Mouse (Mus musculus): ENCODE measurements around the gene Slc6a9. TPM values are rescaled to one million over a fixed set of nuclear protein-coding genes. Genes with fewer than 3 reads are reported as not detected.
A peak's percentile ranks its signal among the peaks of the same experiment; 100 is the strongest.

Slc6a9 gene
- polyA plus RNA-seq, 1 experiment, result 45.8 TPM

- TF ChIP-seq POLR2A (IDR thresholded peaks at IDR 0.05; ENCODE audit: borderline replicate concordance, extremely low read depth, insufficient read depth, insufficient read length, poor library complexity, severe bottlenecking) (no peak), CTCF (IDR thresholded peaks at IDR 0.05; ENCODE audit: borderline replicate concordance, extremely low read depth, insufficient read depth, insufficient read length) (peak; percentile 87)
- peak; percentile 76 for DNase-seq (ENCODE audit: low read depth)
Measured at GRCm38 (mm10) chr4:117829260-117830123, 4.8 kb upstream of the Slc6a9 start.

GRCm38 (mm10) chr4:117830124-117830551 is 4.2 kb upstream of the Slc6a9 start:
- TF ChIP-seq POLR2A (IDR thresholded peaks at IDR 0.05; ENCODE audit: borderline replicate concordance, extremely low read depth, insufficient read depth, insufficient read length, poor library complexity, severe bottlenecking), result no peak
- TF ChIP-seq CTCF (IDR thresholded peaks at IDR 0.05; ENCODE audit: borderline replicate concordance, extremely low read depth, insufficient read depth, insufficient read length), result no peak
- DNase-seq (ENCODE audit: low read depth), result peak; percentile 43

GRCm38 (mm10) chr4:117830801-117831200 is 3.5 kb upstream of the Slc6a9 start:
- DNase-seq (ENCODE audit: low read depth), result no peak
- no peak for TF ChIP-seq CTCF (IDR thresholded peaks at IDR 0.05; ENCODE audit: borderline replicate concordance, extremely low read depth, insufficient read depth, insufficient read length)
- TF ChIP-seq POLR2A (IDR thresholded peaks at IDR 0.05; ENCODE audit: borderline replicate concordance, extremely low read depth, insufficient read depth, insufficient read length, poor library complexity, severe bottlenecking), result no peak

GRCm38 (mm10) chr4:117831499-117831898 is 2.8 kb upstream of the Slc6a9 start:
- no peak for DNase-seq (ENCODE audit: low read depth)
- no peak for TF ChIP-seq POLR2A (IDR thresholded peaks at IDR 0.05; ENCODE audit: borderline replicate concordance, extremely low read depth, insufficient read depth, insufficient read length, poor library complexity, severe bottlenecking)
- no peak for TF ChIP-seq CTCF (IDR thresholded peaks at IDR 0.05; ENCODE audit: borderline replicate concordance, extremely low read depth, insufficient read depth, insufficient read length)

- no peak for DNase-seq (ENCODE audit: low read depth)
- TF ChIP-seq CTCF (IDR thresholded peaks at IDR 0.05; ENCODE audit: borderline replicate concordance, extremely low read depth, insufficient read depth, insufficient read length) (no peak), POLR2A (IDR thresholded peaks at IDR 0.05; ENCODE audit: borderline replicate concordance, extremely low read depth, insufficient read depth, insufficient read length, poor library complexity, severe bottlenecking) (no peak)
Measured at GRCm38 (mm10) chr4:117831920-117832691, 2.2 kb upstream of the Slc6a9 start.

- DNase-seq (ENCODE audit: low read depth), result peak; percentile 90
- TF ChIP-seq CTCF (IDR thresholded peaks at IDR 0.05; ENCODE audit: borderline replicate concordance, extremely low read depth, insufficient read depth, insufficient read length), result peak; percentile 18; the same call in 1 of the 2 replicates
- TF ChIP-seq POLR2A (IDR thresholded peaks at IDR 0.05; ENCODE audit: borderline replicate concordance, extremely low read depth, insufficient read depth, insufficient read length, poor library complexity, severe bottlenecking), result no peak
Measured at GRCm38 (mm10) chr4:117834845-117835530, 682 bp downstream of the Slc6a9 start.

- peak; percentile 56 for DNase-seq (ENCODE audit: low read depth)
- no peak for TF ChIP-seq CTCF (IDR thresholded peaks at IDR 0.05; ENCODE audit: borderline replicate concordance, extremely low read depth, insufficient read depth, insufficient read length)
- peak; percentile 23; the same call in 1 of the 2 replicates for TF ChIP-seq POLR2A (IDR thresholded peaks at IDR 0.05; ENCODE audit: borderline replicate concordance, extremely low read depth, insufficient read depth, insufficient read length, poor library complexity, severe bottlenecking)
Measured at GRCm38 (mm10) chr4:117835531-117836111, 1.3 kb downstream of the Slc6a9 start.

GRCm38 (mm10) chr4:117836204-117836767 is 2.0 kb downstream of the Slc6a9 start:
- peak; percentile 94 for DNase-seq (ENCODE audit: low read depth)
- TF ChIP-seq POLR2A (IDR thresholded peaks at IDR 0.05; ENCODE audit: borderline replicate concordance, extremely low read depth, insufficient read depth, insufficient read length, poor library complexity, severe bottlenecking), result 0 out of 2 replicates have a peak, but pooled peaks have one; percentile 41
- no peak for TF ChIP-seq CTCF (IDR thresholded peaks at IDR 0.05; ENCODE audit: borderline replicate concordance, extremely low read depth, insufficient read depth, insufficient read length)

GRCm38 (mm10) chr4:117837271-117837670 is 3.0 kb downstream of the Slc6a9 start:
- TF ChIP-seq POLR2A (IDR thresholded peaks at IDR 0.05; ENCODE audit: borderline replicate concordance, extremely low read depth, insufficient read depth, insufficient read length, poor library complexity, severe bottlenecking), result no peak
- TF ChIP-seq CTCF (IDR thresholded peaks at IDR 0.05; ENCODE audit: borderline replicate concordance, extremely low read depth, insufficient read depth, insufficient read length), result no peak

GRCm38 (mm10) chr4:117839366-117839765 is 5.1 kb downstream of the Slc6a9 start:
- no peak for DNase-seq (ENCODE audit: low read depth)
- TF ChIP-seq POLR2A (IDR thresholded peaks at IDR 0.05; ENCODE audit: borderline replicate concordance, extremely low read depth, insufficient read depth, insufficient read length, poor library complexity, severe bottlenecking) (no peak), CTCF (IDR thresholded peaks at IDR 0.05; ENCODE audit: borderline replicate concordance, extremely low read depth, insufficient read depth, insufficient read length) (no peak)

More at GRCm38 (mm10) chr4:117837271-117837670, 3.0 kb downstream of the Slc6a9 start:
- no peak for DNase-seq (ENCODE audit: low read depth)

Measured in brain, embryonic 14.5 days (tissue).